Mouse (Mus musculus) G1E (cell line): Measurements from ENCODE around the gene Slc2a12.

Experiments used
- CTCF ChIP-seq: IDR thresholded peaks from 2 replicates; pipeline ENCODE4 v1.5.1; 2012; ENCODE audit warnings: low read depth, low read length, inconsistent platforms, mixed read lengths
- TAL1 ChIP-seq: conservative IDR thresholded peaks from 2 replicates; pipeline ENCODE4 v1.6.1; 2012; ENCODE audit warnings: low read depth, low read length, inconsistent platforms, mixed read lengths

- TF ChIP-seq CTCF (no peak), TAL1 (no peak)
These were observed 53.5 kb downstream of the Slc2a12 start for GRCm38 (mm10) chr10:22698158-22698953.
